Mouse (Mus musculus) small intestine, adult 2 months (tissue): ENCODE results near the gene Pola1. TPM values are rescaled to one million over a fixed set of nuclear protein-coding genes. Genes with fewer than 3 reads are reported as not detected.
"Not testable (repeated sequence)": the region's sequence is repeated elsewhere in the genome, so short reads cannot be mapped to it uniquely, and the experiment has no call there.

Experiments used
- H3K27ac ChIP-seq: fragments of 200-500 bp; 2 replicates; pipeline ENCODE4 v1.5.1; 2012; ENCODE audit warnings: low read depth, low read length, control low read depth, inconsistent platforms; ENCODE audit not compliant: insufficient read depth
- H3K27me3 ChIP-seq: fragments of 200-500 bp; 2 replicates; pipeline ENCODE4 v1.6.1; 2012; ENCODE audit warnings: mild to moderate bottlenecking, moderate library complexity, low read length, inconsistent platforms; ENCODE audit not compliant: control insufficient read depth, insufficient read depth
- H3K36me3 ChIP-seq: fragments of 200-500 bp; 2 replicates; pipeline ENCODE4 v1.6.1; 2012; ENCODE audit warnings: mild to moderate bottlenecking, low read length, control low read depth, inconsistent platforms; ENCODE audit not compliant: control insufficient read depth, insufficient read depth
- H3K4me1 ChIP-seq: fragments of 200-500 bp; 2 replicates; pipeline ENCODE4 v1.6.1; 2012; ENCODE audit warnings: low read length, inconsistent platforms, mixed read lengths; ENCODE audit not compliant: control insufficient read depth, insufficient read depth, insufficient read length
- H3K4me3 ChIP-seq: fragments of 200-500 bp; 2 replicates; pipeline ENCODE4 v1.5.1; 2012; ENCODE audit warnings: low read depth, mild to moderate bottlenecking, control low read depth, inconsistent platforms, low read length, moderate library complexity
- CTCF ChIP-seq: fragments of 200-500 bp; IDR thresholded peaks from 2 replicates; pipeline ENCODE4 v1.5.1; 2012; ENCODE audit warnings: low read depth, mild to moderate bottlenecking, control low read depth, inconsistent platforms, low read length, moderate library complexity, mixed read lengths; ENCODE audit not compliant: insufficient replicate concordance, insufficient read length; ENCODE audit errors: extremely low read depth
- POLR2A ChIP-seq: fragments of 200-500 bp; IDR thresholded peaks from 2 replicates; pipeline ENCODE4 v1.6.1; 2012; ENCODE audit warnings: low read depth, mild to moderate bottlenecking, control low read depth, inconsistent platforms, low read length, moderate library complexity
- WGBS: fragments of 180-500 bp; shearing (Covaris S2); methylation state at CpG from one replicate; pipeline ENCODE4 v1.1.7; 2018; 5-methylcytosine and 5-hydroxymethylcytosine counted together
- polyA plus RNA-seq: library from polyadenylated mRNA; depleted of rRNA; stranded (reverse); fragments of >200 nt; gene quantifications from 2 replicates; pipeline ENCODE4 v1.2.3, GENCODE M21; 2012

Pola1 gene
- polyA plus RNA-seq, 1 experiment = 0.20 TPM

GRCm38 (mm10) chrX:93429738-93430260 lies 202.2 kb downstream of the Pola1 start:
- Histone ChIP-seq H3K27ac (no peak overlapping the region), H3K4me3 (no peak overlapping the region), H3K4me1 (no peaks in the 10 kb centered on the region), H3K36me3 (no peaks in the 10 kb centered on the region), H3K27me3 (no peaks in the 10 kb centered on the region)
- 81% methylated on average over 6 of the region's 6 CpGs for WGBS
- no peak for TF ChIP-seq POLR2A

GRCm38 (mm10) chrX:93428956-93429737 lies 202.8 kb downstream of the Pola1 start:
- no peaks in the 10 kb centered on the region for H3K4me1 ChIP-seq
- no peaks in the 10 kb centered on the region for H3K27me3 ChIP-seq
- no peak overlapping the region for H3K27ac ChIP-seq
- no peaks in the 10 kb centered on the region for H3K36me3 ChIP-seq
- H3K4me3 ChIP-seq = no peak overlapping the region
- TF ChIP-seq CTCF (no peak), POLR2A (no peak)
- 90% methylated on average over 9 of the region's 9 CpGs for WGBS

GRCm38 (mm10) chrX:93400871-93401270 lies 231.1 kb downstream of the Pola1 start:
- not testable (repeated sequence) for H3K4me1 ChIP-seq, H3K4me3 ChIP-seq, H3K36me3 ChIP-seq, H3K27ac ChIP-seq, H3K27me3 ChIP-seq

- WGBS = 49% methylated on average over 3 of the region's 3 CpGs
- Histone ChIP-seq H3K4me3 (no peak overlapping the region), H3K27me3 (no peaks in the 10 kb centered on the region), H3K27ac (no peak overlapping the region), H3K36me3 (no peaks in the 10 kb centered on the region), H3K4me1 (no peaks in the 10 kb centered on the region)
- TF ChIP-seq CTCF = no peak
- no peak for TF ChIP-seq POLR2A
These were observed 234.9 kb downstream of the Pola1 start for GRCm38 (mm10) chrX:93397089-93397488.

- H3K4me1 ChIP-seq = no peaks in the 10 kb centered on the region
- H3K36me3 ChIP-seq = no peaks in the 10 kb centered on the region
- H3K27me3 ChIP-seq = no peaks in the 10 kb centered on the region
- WGBS = 90% methylated on average over 9 of the region's 9 CpGs
- H3K27ac ChIP-seq = no peak overlapping the region
- TF ChIP-seq CTCF (no peak), POLR2A (no peak)
- H3K4me3 ChIP-seq = no peak overlapping the region
These were observed 254.5 kb downstream of the Pola1 start for GRCm38 (mm10) chrX:93377285-93377972.

- Histone ChIP-seq H3K36me3 (no peaks in the 10 kb centered on the region), H3K27ac (no peak overlapping the region), H3K27me3 (no peaks in the 10 kb centered on the region), H3K4me3 (no peak overlapping the region), H3K4me1 (no peaks in the 10 kb centered on the region)
- WGBS = 49% methylated on average over 1 of the region's 1 CpGs
- TF ChIP-seq POLR2A (no peak), CTCF (no peak)
These were observed 258.5 kb downstream of the Pola1 start for GRCm38 (mm10) chrX:93373503-93373902.

- Histone ChIP-seq H3K27me3 (no peaks in the 10 kb centered on the region), H3K4me3 (no peak overlapping the region), H3K27ac (no peak overlapping the region), H3K36me3 (no peaks in the 10 kb centered on the region), H3K4me1 (no peaks in the 10 kb centered on the region)
- TF ChIP-seq CTCF = no peak
- no peak for TF ChIP-seq POLR2A
- 89% methylated on average over 1 of the region's 1 CpGs for WGBS
These were observed 262.2 kb downstream of the Pola1 start for GRCm38 (mm10) chrX:93369708-93370107.
